Mouse (Mus musculus) right cerebral cortex, postnatal 4 days (tissue): ENCODE measurements at regions not wholly inside any gene's neighbourhood (a gene's known extent, or its start where the extent isn't known, plus 50 kb on each side); places are given as distances from the start of the nearest gene placed in this dataset.

Source experiments
- DNase-seq: peaks from one replicate; pipeline ENCODE4 v3.0.0-alpha.2; 2022

DNA sequence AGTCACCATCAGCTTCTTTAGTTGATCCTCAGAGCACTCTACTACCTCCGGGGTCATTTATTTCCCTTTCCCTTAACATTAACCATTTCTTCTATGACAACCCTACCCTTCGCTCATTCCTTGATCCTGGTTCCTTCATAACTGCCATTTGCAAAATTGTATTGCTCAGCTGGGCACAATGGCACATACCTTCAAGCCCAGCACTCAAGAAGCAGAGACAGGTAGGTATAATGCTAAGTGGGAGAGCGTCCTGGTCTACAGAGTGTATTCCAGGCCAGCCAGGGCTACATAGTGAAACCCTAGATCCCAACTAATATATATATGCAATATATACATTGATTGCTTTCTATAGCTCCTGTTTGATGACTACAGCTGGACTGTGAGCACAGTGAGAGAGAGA, 189.5 kb upstream of the Klf3 start:
- DNase-seq, result no peak

DNA sequence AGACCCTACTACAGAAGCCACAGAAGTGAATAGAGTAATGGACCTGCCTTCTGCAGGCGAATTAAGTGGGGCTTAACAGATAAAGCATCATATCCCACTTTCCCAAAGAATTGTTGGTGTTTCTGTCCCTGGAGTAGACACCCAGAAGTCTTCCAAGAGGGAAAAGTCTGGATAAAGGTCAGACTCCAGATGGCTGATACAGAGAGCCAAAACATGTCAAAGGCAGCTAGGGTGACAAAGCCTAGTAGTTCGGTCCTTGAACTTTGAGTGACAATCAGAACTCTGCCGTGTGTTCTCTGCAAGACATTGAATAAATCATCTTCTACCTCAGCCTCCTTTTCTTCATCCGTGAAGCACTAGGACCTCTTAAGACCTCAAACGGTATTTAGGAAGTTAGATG, 185.1 kb upstream of the Klf3 start:
- no peak for DNase-seq

DNA sequence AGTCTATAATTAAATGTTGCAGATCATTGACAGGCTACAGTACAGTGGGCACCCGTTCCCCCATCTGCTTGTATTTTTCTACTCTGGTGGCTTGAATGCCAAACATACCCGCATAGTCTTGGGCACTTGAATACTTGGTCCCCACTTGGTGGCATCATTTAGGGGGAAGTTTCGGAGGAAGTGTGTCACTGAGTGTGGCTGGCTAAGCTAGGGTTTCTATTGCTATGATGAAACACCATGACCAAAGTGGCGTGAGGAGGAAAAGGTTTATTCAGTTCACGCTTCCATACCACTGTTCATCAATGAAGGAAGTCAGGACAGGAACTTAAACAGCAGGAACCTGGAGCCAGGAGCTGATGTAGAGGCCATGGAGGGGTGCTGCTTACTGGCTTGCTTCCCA, 183.4 kb upstream of the Klf3 start:
- no peak for DNase-seq

GRCm38 (mm10) chr5:64620726-64621125, 182.5 kb upstream of the Klf3 start:
- no peak for DNase-seq

GRCm38 (mm10) chr5:64621386-64621785, 181.8 kb upstream of the Klf3 start:
- no peak for DNase-seq

GRCm38 (mm10) chr5:64623653-64624052, 179.5 kb upstream of the Klf3 start:
- DNase-seq, result no peak

DNA sequence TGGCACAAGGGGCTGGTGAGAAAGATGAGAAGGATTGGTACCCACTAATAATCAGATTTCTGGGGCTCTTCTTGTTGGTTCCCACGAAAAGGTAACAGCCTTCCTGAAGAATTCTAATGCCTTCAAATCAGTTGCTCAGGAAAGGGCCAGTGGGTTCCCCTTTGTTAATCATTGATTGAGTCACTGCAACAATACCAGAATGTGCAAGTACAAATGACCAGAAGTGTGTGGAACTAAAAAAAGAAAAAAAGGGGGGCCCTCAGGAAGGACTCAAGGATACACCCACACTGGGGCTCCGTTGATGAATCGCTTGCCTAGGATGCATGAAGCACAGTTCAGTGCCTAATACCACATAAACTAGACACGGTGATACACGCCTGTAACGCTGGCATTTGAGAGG, 179.0 kb upstream of the Klf3 start:
- no peak for DNase-seq

- no peak for DNase-seq
Measured at GRCm38 (mm10) chr5:64625421-64625820, 177.8 kb upstream of the Klf3 start.

DNA sequence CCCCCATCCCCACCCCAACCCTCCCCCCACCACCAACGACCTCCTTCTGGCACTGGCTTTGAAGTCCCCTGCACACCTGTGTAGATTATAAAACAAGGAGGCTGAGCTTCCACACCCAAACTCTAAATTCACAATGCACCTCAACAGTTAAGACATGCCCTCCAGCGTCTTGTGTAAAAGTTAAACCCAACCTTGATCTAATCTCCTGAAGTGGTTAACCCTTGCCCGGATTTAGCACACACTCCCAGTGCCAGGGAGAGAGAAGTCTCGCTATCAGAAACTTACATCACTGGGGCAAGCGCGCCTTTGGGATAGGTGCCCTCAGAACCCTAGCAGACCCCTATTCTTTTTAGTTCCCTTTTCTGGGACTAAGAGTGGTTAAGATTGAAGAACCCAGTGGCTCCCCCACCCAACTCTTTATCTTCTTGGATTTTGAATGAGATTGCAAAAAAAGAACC, 177.3 kb upstream of the Klf3 start:
- no peak for DNase-seq

- no peak for DNase-seq
Measured at GRCm38 (mm10) chr5:64626351-64626750, 176.8 kb upstream of the Klf3 start.

GRCm38 (mm10) chr5:64630582-64630981, 172.6 kb upstream of the Klf3 start:
- no peak for DNase-seq

GRCm38 (mm10) chr5:64632171-64632570, 171.0 kb upstream of the Klf3 start:
- no peak for DNase-seq

GRCm38 (mm10) chr5:64634008-64634407, 169.2 kb upstream of the Klf3 start:
- no peak for DNase-seq

DNA sequence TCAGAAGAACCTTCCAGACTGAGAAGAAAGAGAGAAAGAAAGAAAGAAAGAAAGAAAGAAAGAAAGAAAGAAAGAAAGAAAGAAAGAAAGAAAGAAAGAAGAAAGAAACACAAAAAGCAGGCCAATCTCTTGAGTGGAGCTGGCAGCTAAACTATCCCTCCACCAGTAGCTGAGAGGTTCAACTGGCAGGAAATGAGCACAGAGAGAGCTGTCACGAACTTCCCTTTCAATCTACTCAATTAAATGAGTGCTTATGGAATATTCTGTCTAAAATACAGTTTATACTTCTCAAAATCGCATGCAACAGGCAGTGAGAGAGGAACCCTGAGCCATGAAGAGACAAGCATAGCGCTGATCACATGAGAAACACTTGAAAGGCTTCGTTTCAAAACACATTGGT, 168.5 kb upstream of the Klf3 start:
- no peak for DNase-seq

- no peak for DNase-seq
Measured at GRCm38 (mm10) chr5:64636301-64636700, 166.9 kb upstream of the Klf3 start.

DNA sequence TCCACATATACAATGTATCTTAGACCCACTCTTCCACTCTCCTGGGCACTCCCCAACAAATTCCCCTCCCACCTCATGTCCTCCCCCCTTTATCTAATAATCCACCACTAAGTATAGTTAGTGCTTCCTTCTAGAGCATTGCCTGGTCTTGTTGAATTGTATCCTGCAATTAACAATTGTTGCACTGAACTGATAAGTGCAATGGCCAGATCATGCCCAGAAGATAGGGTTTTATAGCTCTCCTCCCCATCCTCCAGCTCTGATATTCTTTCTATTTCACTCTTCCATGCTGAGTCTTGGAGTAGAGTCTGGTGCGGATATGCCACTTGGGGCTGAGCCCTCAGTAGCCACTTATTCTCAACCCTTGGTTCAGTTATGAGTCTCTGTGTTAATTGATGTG, 159.6 kb upstream of the Klf3 start:
- no peak for DNase-seq

DNA sequence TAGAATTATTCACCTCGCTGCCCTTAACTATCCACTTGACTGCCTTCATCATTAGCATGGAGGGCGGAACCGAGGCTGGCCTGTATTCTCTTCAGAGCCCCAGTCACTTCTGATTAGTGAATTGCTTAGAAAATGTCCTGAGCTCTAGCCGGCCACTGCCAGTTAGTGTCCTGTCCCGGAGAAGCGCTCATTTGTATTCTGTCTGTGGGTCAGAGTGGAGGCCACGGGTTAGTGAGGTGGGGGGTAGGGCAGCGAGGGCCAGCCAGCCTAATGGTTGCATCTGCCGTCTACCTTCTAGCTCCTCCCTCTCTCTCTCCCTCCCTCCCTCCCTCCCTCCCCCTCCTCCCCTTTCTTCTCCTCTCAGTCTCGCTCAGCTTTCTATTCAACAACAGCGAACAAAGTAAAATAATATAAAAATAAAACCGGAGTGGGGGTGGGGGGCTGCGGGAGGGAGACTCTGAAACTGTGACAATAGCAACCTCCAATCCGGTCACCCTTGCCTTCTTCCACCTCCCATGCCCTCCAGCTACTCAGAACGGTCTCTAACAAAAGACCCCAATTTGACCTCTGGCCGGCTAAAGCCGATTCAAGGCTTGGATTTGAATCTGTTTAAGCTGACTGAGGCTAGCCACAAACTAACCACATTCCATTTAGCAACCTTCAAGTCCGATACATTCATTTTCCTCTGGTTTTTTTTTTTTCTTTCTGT, 155.6 kb upstream of the Klf3 start:
- peak; percentile 23 for DNase-seq

DNA sequence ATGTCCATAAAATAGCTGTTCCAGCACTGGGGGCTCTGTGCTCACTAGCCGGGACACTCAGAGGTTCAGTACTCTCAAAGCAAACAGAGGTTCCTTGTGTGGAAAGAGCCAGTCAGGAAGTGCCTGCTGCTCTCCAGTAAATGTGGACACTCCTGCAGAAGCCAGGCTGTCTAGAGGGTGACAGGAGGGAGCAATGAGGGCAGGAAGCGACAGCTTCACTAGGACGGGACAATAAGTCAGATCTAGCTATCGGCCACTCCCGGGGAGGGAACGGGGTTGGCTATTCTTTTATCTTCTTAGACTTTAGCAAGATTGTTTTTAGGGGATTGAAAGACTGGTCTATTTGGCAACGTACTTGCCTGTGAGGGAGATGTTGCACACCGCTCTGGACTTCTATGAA, 154.7 kb upstream of the Klf3 start:
- DNase-seq, result no peak

DNA sequence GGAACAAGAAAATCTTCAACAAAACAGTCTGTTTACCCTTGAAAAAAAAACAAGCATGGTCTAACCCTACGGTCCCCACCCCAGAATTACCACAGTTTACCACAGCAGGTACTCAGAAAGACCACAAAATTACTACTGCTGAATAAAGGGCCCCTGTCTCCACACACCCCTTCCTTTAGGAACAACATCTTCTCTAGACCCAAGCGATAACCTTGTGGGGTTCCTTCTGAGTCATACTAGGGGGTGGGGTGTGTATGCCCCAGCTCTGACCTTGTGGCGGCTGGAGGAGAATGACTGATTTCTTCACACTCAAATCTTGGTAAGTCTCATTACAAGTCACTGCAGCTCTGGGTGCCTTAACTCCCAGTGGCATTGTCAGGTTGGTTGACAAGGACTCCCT, 151.8 kb upstream of the Klf3 start:
- no peak for DNase-seq

GRCm38 (mm10) chr5:64653764-64654163, 149.4 kb upstream of the Klf3 start:
- DNase-seq, result no peak

DNA sequence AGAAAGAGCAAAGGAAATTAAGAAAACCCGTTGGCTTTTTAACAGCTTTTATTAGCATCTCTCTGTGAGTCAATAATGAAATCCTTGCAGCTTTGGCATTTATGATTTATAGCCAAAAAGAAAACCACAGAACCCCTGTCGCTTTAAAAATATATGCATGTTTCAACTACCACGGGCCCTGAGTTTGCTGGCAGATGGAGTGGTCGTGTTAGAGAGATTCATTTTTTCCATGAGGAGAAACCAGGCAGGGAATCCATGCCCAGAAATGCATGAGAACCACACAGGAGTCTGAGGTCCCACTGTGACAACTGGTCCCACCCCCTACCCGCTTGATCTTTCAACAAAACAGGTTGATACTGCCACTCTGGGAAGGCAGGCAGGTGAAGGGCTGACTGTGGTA, 147.9 kb upstream of the Klf3 start:
- no peak for DNase-seq

DNA sequence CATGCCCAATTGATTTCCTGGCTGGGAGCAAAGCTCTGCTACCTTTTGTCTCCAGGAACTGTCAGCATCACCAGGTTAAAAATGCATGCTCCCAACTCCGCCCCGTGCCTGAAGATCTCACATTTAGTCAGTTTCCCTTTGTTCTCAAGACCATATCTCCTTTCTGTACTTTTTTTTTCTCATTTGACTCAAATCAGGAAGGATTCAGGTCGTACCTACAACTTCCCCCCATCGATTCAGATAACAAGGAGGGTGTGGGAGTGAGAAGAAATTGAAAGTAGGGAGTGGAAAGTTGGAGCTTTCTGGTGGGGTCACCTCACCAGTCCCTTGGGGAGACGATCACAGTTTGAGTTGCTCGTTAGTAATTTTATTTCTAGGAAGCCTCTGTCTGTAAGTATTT, 141.2 kb upstream of the Klf3 start:
- no peak for DNase-seq

GRCm38 (mm10) chr5:64662476-64662875, 140.7 kb upstream of the Klf3 start:
- no peak for DNase-seq

- DNase-seq, result no peak
Measured at GRCm38 (mm10) chr5:64663766-64664165, 139.4 kb upstream of the Klf3 start.

GRCm38 (mm10) chr5:64665064-64665463, 138.1 kb upstream of the Klf3 start:
- DNase-seq, result no peak
